Mouse (Mus musculus): Measurements from ENCODE around the gene Cfap97d1. TPM values are rescaled to one million over a fixed set of nuclear protein-coding genes. Genes with fewer than 3 reads are reported as not detected.

Gene Cfap97d1
- polyA plus RNA-seq, 1 experiment = not detected

GRCm38 (mm10) chr11:102026694-102027360 lies 42.7 kb downstream of the Cfap97d1 start:
- TF ChIP-seq REST (IDR thresholded peaks at IDR 0.05; ENCODE audit: insufficient read depth, insufficient read length) (no peak), MYOG (IDR thresholded peaks at IDR 0.05; ENCODE audit: control insufficient read depth in 1 of 3, insufficient read depth in 1 of 3, insufficient read length in 2 of 3, low read depth in 2 of 3) (no peak), CEBPB (IDR thresholded peaks at IDR 0.05; ENCODE audit: insufficient read depth, poor library complexity, severe bottlenecking) (no peak), SRF (IDR thresholded peaks at IDR 0.05; ENCODE audit: control insufficient read depth, insufficient read length, low read depth) (no peak), TCF3 (IDR thresholded peaks at IDR 0.05; ENCODE audit: insufficient read length, low read depth) (no peak), MYOD1 (IDR thresholded peaks at IDR 0.05; ENCODE audit: control insufficient read depth in 1 of 3, insufficient read length in 2 of 3, low read depth in 2 of 3) (no peak), POLR2AphosphoS2 (IDR thresholded peaks at IDR 0.05; ENCODE audit: insufficient read length, low read depth) (no peak), MAX (IDR thresholded peaks at IDR 0.05; ENCODE audit: low read depth) (no peak), POLR2A (IDR thresholded peaks at IDR 0.05; ENCODE audit: insufficient read length, low read depth) (no peak)
- Histone ChIP-seq H3K4me3 (peak overlapping the region; percentile 9), H3K4me2 (ENCODE audit: low read depth) (peak overlapping the region; percentile 58), H3K36me3 (ENCODE audit: control insufficient read depth, insufficient read depth) (no peaks in the 10 kb centered on the region), H3K79me2 (ENCODE audit: control insufficient read depth, insufficient read depth) (no peaks in the 10 kb centered on the region), H3K27me3 (ENCODE audit: control insufficient read depth, insufficient read depth, insufficient read length) (peaks cover 22% of the 10 kb centered on the region), H3ac (ENCODE audit: control insufficient read depth, insufficient read length) (peak overlapping the region; percentile 34)

- H3K27me3 ChIP-seq (ENCODE audit: control insufficient read depth, insufficient read depth, insufficient read length) = peaks cover 22% of the 10 kb centered on the region
- H3K4me3 ChIP-seq = peak overlapping the region; percentile 9
- no peaks in the 10 kb centered on the region for H3K79me2 ChIP-seq (ENCODE audit: control insufficient read depth, insufficient read depth)
- peak overlapping the region; percentile 51 for H3K4me2 ChIP-seq (ENCODE audit: low read depth)
- TF ChIP-seq MYOD1 (IDR thresholded peaks at IDR 0.05; ENCODE audit: control insufficient read depth in 1 of 3, insufficient read length in 2 of 3, low read depth in 2 of 3) (no peak), USF1 (IDR thresholded peaks at IDR 0.05; ENCODE audit: low read depth) (no peak), TCF3 (IDR thresholded peaks at IDR 0.05; ENCODE audit: insufficient read length, low read depth) (no peak), SRF (IDR thresholded peaks at IDR 0.05; ENCODE audit: control insufficient read depth, insufficient read length, low read depth) (no peak), POLR2A (IDR thresholded peaks at IDR 0.05; ENCODE audit: insufficient read length, low read depth) (no peak), E2F4 (IDR thresholded peaks at IDR 0.05; ENCODE audit: insufficient read depth) (no peak), POLR2AphosphoS2 (IDR thresholded peaks at IDR 0.05; ENCODE audit: insufficient read length, low read depth) (no peak), REST (IDR thresholded peaks at IDR 0.05; ENCODE audit: insufficient read depth, insufficient read length) (no peak), CEBPB (IDR thresholded peaks at IDR 0.05; ENCODE audit: insufficient read depth, poor library complexity, severe bottlenecking) (no peak), MAX (IDR thresholded peaks at IDR 0.05; ENCODE audit: low read depth) (no peak), MYOG (IDR thresholded peaks at IDR 0.05; ENCODE audit: control insufficient read depth in 1 of 3, insufficient read depth in 1 of 3, insufficient read length in 2 of 3, low read depth in 2 of 3) (no peak), TCF12 (IDR thresholded peaks at IDR 0.05; ENCODE audit: insufficient read depth, poor library complexity, severe bottlenecking) (no peak)
- no peaks in the 10 kb centered on the region for H3K36me3 ChIP-seq (ENCODE audit: control insufficient read depth, insufficient read depth)
- no peak overlapping the region for H3ac ChIP-seq (ENCODE audit: control insufficient read depth, insufficient read length)
Observed at GRCm38 (mm10) chr11:102027361-102028017, 43.4 kb downstream of the Cfap97d1 start.

- H3K79me2 ChIP-seq (ENCODE audit: control insufficient read depth, insufficient read depth) = no peaks in the 10 kb centered on the region
- H3K4me2 ChIP-seq (ENCODE audit: low read depth) = peak within 1 kb of the TSS; percentile 51
- H3K4me3 ChIP-seq = peak within 1 kb of the TSS; percentile 9
- peaks cover 24% of the 10 kb centered on the region for H3K27me3 ChIP-seq (ENCODE audit: control insufficient read depth, insufficient read depth, insufficient read length)
- H3K36me3 ChIP-seq (ENCODE audit: control insufficient read depth, insufficient read depth) = no peaks in the 10 kb centered on the region
- TF ChIP-seq SRF (IDR thresholded peaks at IDR 0.05; ENCODE audit: control insufficient read depth, insufficient read length, low read depth) (no peak), CEBPB (IDR thresholded peaks at IDR 0.05; ENCODE audit: insufficient read depth, poor library complexity, severe bottlenecking) (no peak), POLR2A (IDR thresholded peaks at IDR 0.05; ENCODE audit: insufficient read length, low read depth) (no peak), MYOG (IDR thresholded peaks at IDR 0.05; ENCODE audit: control insufficient read depth in 1 of 3, insufficient read depth in 1 of 3, insufficient read length in 2 of 3, low read depth in 2 of 3) (no peak), E2F4 (IDR thresholded peaks at IDR 0.05; ENCODE audit: insufficient read depth) (no peak), MYOD1 (IDR thresholded peaks at IDR 0.05; ENCODE audit: control insufficient read depth in 1 of 3, insufficient read length in 2 of 3, low read depth in 2 of 3) (no peak), POLR2AphosphoS2 (IDR thresholded peaks at IDR 0.05; ENCODE audit: insufficient read length, low read depth) (no peak), REST (IDR thresholded peaks at IDR 0.05; ENCODE audit: insufficient read depth, insufficient read length) (no peak), USF1 (IDR thresholded peaks at IDR 0.05; ENCODE audit: low read depth) (no peak)
- H3ac ChIP-seq (ENCODE audit: control insufficient read depth, insufficient read length) = no peak within 1 kb of the TSS
Observed at GRCm38 (mm10) chr11:102028087-102028816, 44.2 kb downstream of the Cfap97d1 start, which contains the start of gene Mpp3. Gene Mpp3 (minus strand): TSS chr11:102028461.

- TF ChIP-seq REST (IDR thresholded peaks at IDR 0.05; ENCODE audit: insufficient read depth, insufficient read length) (no peak), POLR2A (IDR thresholded peaks at IDR 0.05; ENCODE audit: insufficient read length, low read depth) (no peak), CEBPB (IDR thresholded peaks at IDR 0.05; ENCODE audit: insufficient read depth, poor library complexity, severe bottlenecking) (no peak), USF1 (IDR thresholded peaks at IDR 0.05; ENCODE audit: low read depth) (no peak), SRF (IDR thresholded peaks at IDR 0.05; ENCODE audit: control insufficient read depth, insufficient read length, low read depth) (no peak), E2F4 (IDR thresholded peaks at IDR 0.05; ENCODE audit: insufficient read depth) (no peak), MYOG (IDR thresholded peaks at IDR 0.05; ENCODE audit: control insufficient read depth in 1 of 3, insufficient read depth in 1 of 3, insufficient read length in 2 of 3, low read depth in 2 of 3) (no peak), TCF12 (IDR thresholded peaks at IDR 0.05; ENCODE audit: insufficient read depth, poor library complexity, severe bottlenecking) (no peak), TCF3 (IDR thresholded peaks at IDR 0.05; ENCODE audit: insufficient read length, low read depth) (no peak), MAX (IDR thresholded peaks at IDR 0.05; ENCODE audit: low read depth) (no peak), POLR2AphosphoS2 (IDR thresholded peaks at IDR 0.05; ENCODE audit: insufficient read length, low read depth) (no peak), MYOD1 (IDR thresholded peaks at IDR 0.05; ENCODE audit: control insufficient read depth in 1 of 3, insufficient read length in 2 of 3, low read depth in 2 of 3) (no peak)
- no peak overlapping the region for H3ac ChIP-seq (ENCODE audit: control insufficient read depth, insufficient read length)
- H3K27me3 ChIP-seq (ENCODE audit: control insufficient read depth, insufficient read depth, insufficient read length) = peaks cover 32% of the 10 kb centered on the region
- H3K4me3 ChIP-seq = no peak overlapping the region
- H3K36me3 ChIP-seq (ENCODE audit: control insufficient read depth, insufficient read depth) = no peaks in the 10 kb centered on the region
- H3K79me2 ChIP-seq (ENCODE audit: control insufficient read depth, insufficient read depth) = no peaks in the 10 kb centered on the region
- H3K4me2 ChIP-seq (ENCODE audit: low read depth) = no peak overlapping the region
Observed at GRCm38 (mm10) chr11:102029304-102029703, 45.2 kb downstream of the Cfap97d1 start.

Data from myocyte (in vitro differentiated cells).